Mouse (Mus musculus) layer of hippocampus, adult 11-12 months (tissue): ENCODE results near the gene Cldn20.
A peak's percentile ranks its signal among the peaks of the same experiment; 100 is the strongest.

ENCODE experiments used
- DNase-seq: peaks from one replicate; pipeline ENCODE4 v3.0.0; 2022; ENCODE audit warnings: low spot score

The Cldn20 gene

DNA sequence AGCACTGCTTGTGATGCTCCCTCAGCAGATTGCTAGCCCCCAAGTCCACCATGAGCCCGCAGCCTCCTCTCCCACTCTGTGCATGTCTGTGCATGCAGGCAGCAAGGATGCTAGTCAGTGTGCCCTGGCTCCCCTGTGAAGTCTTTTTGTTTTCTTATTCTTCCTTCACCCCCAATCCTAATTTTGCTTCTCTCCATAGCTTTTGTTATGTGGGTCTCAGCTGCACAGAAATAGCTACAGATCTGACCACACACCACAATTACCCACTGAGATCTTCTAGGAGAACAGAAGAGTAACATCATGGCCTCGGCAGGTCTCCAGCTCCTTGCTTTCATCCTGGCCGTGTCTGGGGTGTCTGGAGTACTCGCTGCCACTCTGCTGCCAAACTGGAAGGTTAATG is at the start of gene Cldn20:
Gene Cldn20 (plus strand): TSS at position 301 of the 400 bp plus-strand sequence.
- DNase-seq = no peak

DNA sequence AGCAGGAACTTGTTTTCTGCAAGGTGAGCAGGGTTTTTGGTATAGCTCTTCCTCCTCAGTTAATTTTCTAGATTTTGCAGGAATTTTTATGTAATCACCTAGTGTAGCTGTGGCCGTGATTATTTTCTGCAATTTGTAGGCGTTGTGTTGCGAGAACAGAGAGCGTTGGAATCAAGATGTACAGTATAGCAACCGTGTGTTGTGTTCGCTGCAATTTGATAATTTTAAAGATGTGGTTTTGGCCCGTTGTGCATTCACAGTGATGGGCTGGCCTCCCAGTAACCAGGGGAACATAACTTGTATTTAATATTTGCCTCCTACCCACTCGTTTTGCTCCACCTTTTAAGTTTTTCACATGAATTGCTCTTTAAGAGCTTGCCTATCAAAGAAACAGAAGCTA is 49.3 kb upstream of the Cldn20 start:
- peak; percentile 37 for DNase-seq

DNA sequence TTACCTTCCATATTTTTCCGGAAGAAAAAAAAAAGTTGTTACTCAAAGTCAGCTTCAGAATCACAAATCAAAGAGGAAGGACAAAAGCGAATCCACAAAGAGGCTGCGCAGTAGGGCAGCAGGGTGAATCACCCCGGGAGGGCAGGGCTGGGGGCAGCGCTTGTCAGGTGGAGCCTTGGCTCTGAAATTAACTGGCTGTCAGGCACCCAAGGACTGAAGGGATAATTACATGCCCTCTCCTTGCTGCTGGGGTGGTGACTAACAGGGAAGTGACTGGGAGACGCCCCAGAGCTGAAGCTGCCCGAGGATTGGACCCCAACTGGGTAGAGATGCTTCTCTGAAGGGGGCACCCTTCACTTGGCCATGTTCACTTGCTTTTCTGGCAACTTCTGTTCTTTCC is 46.5 kb upstream of the Cldn20 start:
- DNase-seq = no peak

DNA sequence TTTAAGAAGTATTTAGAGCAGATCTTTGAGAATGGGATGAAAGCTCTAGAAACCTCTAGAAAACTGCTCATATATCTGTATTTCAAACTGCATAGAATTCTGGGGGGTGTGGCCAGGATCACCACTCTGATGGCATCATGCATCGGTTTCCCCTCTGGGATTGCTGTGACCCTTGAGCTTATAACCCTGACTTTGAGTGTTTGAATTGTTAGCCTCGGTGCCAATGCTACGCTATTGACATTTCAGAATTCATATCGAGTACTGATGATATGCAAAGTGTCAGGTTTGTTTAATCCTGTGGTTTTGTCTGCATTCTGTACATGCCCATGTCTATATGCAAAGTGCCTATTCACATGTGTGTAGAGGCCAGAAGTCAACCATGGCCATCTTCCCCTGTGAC is 45.1 kb upstream of the Cldn20 start:
- DNase-seq = no peak

DNA sequence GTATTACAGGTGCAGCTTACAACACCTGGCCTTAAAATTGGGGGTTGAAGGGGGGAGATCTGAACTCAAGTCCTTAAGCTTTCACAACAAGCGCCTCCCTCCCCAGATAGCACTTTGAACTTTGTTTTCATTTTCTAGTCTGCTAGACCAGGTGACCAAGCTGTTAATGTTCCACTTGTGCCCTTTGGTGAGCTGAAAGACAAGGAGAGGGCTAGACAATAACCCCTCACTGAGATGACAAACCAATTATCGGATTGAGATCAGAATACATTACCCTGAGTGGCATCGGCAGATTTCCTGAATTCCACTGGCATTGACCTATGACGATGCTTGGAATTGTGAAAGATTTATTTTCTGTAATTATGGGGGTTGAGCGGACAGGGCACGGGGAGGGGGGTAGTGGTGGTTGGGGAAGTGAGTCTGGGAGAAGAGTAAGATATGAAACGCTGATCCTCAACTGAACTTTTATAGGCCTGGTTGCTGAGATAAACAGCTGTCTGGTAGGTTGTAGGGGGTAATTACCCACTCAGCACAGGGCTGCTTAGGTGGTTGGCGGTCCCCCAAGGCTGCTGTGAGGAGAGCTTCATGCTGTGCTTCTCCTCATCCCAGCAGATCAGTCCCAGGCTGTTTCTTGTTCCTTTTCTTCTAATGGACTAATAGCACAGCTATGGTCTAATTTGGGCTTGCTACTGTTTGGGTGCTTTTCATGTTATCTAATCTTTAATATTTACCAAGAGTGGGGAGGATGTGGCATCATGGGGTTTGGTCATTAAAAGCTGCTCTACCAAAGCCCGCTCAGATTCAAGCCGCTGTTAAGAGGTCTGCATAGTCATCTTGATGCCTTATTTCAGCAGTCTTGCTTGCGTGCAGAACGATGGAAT is 44.4 kb upstream of the Cldn20 start:
- no peak for DNase-seq

DNA sequence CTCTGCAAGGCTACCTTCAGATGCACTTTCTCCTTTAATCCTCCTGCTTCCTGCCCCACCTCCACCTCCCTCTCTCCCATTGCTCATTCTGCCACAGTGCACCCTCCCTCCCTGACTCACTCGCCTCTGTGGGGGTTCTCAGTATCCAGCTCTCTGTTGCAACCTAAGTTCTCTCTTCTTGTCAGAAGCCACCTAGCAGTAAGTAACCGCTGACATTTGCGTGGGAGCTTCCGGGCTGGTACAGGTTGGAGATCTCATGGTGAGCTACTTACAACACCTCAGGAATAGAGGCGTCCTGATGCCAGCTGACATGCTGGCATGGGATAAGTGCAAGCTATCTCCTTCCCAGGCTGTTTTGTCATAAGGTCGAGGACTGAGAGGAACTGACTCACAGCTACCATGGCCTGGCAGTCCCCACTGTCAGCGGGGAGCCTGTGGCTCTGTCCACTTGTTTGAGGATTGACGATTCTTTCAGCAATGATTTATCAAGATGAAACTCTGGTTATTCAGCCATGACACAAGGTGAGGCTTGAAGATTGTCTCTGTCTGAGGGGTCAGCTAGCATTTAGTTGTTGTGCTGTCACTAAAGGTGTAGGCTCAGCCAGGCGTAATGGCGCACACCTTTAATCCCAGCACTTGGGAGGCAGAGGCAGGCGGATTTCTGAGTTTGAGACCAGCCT is 42.0 kb upstream of the Cldn20 start:
- DNase-seq = no peak

DNA sequence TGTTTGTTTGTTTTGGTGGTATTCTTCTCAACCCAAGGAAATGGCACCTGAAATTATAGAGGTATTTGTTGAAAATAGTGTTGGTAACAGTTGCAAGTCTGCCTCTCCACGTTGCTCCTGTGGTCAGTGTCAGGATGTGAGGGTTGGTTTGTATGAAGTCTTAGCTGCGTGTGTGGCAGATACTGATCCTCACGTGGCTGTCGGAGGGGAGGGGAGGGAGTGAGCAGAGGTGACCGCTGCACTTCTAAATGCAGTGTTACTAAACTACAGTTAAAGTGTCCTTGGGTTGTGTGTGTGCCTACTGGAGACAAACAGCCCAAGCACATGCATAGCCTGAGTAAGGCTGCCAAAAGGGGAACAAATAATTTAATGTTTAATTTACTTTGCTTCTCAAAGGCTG is 41.3 kb upstream of the Cldn20 start:
- no peak for DNase-seq

DNA sequence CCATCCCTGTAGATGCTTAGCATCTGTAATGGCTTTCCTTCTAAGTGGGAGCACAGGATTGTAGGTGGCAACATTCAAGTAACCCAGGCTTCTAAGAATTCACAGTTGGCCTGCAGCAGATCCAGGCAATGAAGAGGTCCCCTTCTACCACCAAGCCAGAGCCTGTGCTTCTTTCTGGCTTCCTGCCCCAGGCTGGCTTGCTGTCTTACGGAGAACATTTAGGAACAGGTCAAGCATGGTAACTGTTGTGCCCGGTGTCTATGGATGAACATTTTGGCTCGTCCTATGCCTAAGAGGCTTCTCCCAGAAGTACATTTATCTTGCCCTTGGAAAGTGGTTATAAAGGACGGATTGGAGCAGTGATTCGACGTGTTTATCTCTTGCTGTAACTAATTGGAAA is 40.7 kb upstream of the Cldn20 start:
- DNase-seq = no peak

DNA sequence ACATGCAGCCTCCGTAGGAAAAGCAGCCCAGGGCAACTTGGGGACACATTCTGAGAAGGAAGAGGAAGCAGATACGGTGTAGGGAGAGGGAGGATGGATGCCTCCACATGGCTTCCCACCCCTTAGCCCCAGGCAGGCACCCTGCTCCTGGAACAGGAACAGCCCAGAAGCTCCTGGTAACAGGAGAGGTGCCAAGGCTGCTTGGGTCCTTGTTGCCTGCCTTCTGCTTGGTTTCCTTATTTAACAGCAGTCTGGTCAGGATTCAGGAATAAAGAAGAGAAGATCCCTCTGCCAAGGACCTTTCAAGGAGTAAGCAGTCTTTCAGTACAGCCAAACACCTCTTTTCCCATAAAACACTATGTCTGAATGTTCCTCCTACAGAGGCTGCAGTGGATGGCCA is 36.8 kb upstream of the Cldn20 start:
- DNase-seq = peak; percentile 35

DNA sequence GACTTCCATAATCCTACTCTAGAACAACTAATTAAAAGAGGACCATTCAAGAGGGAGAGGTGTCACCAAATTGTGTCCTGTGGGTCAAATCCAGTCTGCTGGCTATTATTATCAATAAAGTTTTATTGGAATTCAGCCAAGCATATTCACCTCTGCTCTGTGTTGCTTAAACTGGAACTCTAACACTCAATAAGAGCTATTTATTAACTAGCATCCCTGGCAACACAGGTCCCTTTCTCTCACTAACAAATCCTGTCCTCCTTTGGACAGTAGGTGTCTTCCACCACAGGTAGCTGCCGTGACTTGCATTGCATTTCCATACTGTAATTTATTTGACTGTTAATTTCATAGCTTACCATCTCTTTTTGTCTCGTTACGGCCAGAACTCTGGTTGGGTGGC is 36.3 kb upstream of the Cldn20 start:
- DNase-seq = no peak

DNA sequence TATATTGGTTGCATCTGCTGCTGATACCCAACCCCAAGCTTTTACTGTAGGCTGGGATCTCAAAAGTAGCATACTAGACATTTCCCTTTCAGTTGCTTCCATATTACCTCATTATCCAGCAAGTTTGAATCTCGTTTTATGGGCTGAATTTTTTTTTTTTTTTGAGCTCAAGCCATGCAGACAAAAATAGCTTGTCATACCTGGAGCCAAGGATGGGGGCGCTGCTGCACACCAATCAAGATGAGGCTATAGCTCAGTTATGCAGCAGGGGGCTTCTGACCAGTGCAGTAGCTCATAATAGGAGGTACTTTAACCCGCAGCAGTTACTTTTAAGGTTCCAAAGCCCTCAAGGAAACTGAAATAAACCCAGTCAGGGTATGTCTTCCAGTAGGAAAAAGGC is 34.3 kb upstream of the Cldn20 start:
- peak; percentile 55 for DNase-seq

DNA sequence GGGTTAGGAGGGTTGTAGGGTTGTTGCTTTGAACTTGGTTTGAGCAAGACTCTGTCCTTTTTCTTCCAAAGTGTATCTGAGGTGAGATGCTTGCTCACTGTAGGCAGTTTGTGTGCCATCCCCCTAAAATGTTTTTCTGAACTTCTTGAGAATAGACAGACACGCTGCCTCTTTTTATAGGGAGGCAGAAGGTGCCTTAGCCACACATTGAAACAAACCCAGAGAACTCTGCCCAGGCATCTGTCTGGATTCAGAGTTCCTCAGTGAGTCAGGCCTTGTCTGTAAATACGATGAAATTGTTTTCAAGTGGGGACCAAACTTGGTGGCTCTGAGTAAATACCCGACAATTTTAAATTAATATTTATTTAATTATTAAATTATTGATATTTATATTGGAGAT is 33.8 kb upstream of the Cldn20 start:
- no peak for DNase-seq

DNA sequence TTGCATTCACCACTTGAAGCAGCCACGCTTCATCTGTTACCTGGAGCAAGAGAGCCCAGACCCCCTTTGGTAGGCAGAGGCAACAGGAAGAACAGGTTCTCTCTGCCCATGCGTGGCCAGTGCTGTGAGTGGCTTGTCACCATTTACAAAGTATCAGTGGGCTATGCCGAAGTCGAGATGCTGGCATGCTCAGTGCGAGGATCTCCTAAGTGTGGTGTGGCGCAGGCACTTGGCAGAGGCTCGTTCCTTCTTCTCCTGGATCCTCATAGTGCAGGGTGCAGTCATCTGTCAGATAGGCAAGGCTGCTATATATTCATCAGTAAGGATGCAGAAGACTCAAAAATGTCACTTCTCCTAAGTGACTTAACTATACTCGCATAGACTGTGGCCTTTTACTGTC is 32.9 kb upstream of the Cldn20 start:
- no peak for DNase-seq

DNA sequence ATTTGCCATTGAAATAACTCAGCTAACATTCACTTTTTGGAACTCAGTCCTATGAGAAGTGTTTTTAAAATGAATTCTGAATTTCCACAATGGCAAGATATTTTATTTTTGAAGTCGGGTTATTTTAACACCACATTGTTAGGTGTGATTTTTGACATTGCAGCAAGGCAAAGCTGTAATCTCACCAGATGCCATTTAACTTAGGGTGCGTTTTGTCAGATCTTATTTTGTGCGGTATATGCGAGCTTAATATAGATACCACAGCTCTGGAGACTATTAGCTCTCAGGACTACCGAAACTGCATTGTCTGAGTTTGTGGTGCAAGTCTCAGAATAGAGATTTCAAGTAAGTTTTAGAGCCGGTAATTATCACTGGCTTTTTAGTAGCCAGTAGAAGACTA is 32.3 kb upstream of the Cldn20 start:
- no peak for DNase-seq

DNA sequence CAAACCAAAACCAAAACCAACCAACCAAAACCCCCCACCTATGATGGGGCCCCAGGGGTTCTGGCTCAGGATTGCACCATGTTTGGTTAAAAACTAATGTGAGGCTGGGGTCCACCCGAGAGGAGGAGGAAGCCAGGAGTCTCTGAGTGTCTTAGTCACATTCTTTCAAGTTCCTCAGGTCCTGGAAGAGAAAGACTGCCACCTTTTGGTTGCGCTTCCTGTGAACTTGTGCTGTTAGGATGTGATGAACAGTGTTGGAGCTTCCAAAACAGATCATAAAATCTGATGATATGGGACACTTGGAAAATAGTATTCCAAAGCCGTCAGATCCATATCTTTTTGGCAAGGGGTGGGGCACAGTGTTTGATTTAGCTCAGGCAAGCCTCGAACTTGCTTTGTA is 31.4 kb upstream of the Cldn20 start:
- DNase-seq = no peak

DNA sequence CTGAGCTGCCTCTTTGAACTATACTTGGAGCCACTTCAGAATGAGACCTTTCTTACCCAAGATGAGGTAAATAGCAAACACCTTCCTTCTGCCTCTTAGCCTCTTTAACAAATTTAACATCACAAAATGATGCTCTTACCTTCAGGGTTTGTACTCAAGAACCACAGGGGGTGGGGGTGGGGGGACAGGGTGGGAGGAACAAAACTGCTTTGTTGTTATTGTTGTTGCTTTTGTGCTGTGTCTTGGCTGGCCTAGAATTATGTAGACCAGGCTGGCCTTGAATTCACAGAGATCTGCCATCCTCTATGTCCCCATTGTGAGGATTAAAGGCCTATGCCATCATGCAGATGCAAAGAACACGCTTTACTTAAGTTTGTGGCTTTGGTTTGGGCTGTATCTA is 26.6 kb upstream of the Cldn20 start:
- no peak for DNase-seq

DNA sequence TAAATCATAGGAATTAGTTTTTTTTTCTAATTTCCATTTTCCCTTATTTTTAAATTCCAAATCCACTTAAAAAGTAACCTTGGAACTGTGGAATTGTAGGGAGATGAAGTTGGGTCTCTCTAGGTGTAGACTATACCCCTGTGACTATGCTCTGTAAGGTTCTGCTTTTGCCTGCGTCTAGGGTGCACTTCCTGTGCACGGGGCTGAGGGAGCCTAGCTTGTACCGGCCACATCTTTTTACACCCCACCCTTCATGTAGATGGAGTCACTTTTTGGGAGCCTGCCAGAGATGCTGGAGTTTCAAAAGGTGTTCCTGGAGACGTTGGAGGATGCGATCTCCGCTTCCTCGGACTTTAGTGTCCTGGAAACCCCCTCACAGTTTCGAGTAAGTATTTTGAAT is 25.8 kb upstream of the Cldn20 start:
- no peak for DNase-seq

DNA sequence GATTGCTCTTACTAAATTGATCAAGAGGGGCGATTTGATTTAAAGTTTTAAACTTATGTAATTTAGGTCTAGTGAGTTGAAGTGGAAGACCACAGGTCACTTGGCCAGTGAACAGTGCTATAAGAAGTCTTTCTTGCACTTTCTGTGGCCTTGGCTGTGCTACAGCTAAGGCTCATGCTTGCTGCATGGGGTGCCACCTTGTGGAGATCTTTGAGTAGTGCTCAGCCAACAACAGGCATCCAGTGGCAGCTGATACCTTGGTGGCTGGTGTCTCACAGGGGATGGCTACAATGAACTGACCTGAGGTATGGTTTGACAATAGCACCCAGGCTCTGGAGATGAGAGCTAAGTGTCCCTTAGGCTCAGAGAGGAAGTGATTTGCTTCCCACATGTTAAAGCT is 22.5 kb upstream of the Cldn20 start:
- peak; percentile 71 for DNase-seq

DNA sequence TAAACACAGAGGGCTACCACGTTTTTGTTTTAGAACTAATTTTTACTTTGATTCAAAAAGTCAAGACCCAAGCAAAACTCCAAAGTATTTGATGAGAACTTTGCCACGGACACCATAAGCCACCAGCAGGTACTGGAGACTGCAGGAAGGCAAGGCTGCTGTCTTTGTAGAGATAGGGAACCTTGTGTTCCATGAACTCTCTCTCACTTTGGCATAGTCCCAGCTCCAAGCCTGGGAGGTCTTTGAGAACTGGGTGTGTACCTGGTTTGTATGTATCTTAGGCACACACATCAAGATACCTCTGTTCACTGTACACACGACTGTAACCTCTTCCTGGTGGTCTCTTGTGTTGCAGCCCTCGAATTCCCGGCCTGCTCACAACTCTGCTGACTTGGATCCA is 18.0 kb upstream of the Cldn20 start:
- no peak for DNase-seq

DNA sequence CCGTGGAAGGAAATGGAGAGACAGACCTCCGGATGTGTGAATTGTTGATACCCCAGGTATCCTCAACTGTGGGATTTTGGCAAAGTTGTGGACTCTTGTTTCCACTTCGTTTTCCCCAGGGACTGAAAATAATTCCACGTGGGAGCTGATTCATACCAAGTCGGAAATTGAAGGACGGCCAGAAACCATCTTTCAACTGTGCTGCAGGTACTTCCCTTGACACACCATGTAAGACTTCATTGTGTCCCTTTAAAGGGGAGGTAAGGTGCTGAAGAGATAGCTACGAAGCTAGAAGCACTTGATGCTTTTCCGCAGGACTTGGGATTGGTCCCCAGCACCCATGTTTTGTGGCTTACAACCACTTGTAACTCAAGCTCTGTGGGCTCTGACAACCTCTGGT is 16.5 kb upstream of the Cldn20 start:
- DNase-seq = no peak

DNA sequence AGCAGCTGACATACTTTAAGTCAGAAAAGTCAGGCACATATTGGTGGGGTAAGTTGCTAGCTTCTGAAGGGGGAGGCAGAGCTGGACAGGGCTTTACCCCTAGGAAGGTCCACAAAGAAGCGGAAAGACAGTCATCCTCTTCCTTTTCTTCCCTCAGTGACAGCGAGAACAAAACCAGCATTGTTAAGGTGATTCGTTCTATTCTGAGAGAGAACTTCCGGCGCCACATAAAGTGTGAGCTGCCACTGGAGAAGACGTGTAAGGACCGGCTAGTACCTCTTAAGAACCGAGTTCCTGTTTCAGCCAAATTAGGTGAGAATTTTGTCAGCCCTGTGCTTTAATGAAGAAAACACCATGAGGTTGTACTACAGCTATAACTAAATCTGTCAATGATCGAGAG is 15.9 kb upstream of the Cldn20 start:
- no peak for DNase-seq

DNA sequence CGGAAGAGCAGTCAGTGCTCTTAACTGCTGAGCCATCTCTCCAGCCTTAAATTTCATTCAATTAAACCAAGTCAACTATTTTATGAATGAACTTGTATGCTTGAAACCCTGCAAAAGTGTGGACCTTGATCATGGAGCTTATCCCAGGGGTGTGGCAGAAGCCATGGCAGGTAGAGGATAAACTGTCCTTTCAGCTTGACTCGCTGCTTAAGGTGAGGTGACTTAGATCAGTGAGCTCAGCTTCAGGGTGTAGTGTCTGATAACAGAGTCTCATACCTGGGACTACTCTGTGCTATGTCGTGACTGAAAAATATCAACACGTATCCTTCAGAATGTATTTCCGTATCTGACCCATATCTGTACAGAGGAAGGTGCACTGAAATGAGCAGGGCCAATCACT is 12.0 kb upstream of the Cldn20 start:
- no peak for DNase-seq

DNA sequence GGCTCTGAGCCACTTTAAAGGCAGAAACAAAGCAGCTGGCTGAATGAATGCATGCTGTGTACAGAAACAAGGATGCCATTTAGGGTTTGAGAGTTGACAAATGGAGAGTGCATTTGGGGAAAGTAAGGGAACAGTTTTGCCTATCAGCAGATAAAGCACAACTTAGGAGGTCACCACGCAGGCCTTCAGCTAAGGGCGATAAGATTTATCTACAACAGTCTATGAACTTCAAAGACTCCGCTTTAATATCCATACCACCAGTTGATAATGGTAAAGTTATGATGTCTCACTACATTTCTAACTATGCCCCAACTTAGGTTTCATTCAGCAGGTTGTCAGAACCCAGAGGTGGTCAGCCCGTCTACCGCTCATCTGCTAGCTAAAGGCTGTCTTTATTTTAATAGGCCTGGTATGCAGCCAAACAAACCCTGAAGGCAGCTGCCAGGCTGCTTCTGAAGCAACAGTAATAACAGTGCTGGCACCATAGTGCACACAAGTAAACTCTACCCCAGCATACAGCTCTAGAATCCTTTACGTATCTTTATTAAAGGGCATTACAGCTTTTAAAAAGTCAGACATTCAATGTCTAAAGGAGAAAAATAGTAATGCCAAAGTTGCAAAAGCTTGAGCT is 4.4 kb upstream of the Cldn20 start:
- DNase-seq = no peak
